Mouse (Mus musculus): ENCODE measurements around the gene Pikfyve. TPM values are rescaled to one million over a fixed set of nuclear protein-coding genes. Genes with fewer than 3 reads are reported as not detected.

Pikfyve gene
- polyA plus RNA-seq, 1 experiment from 2014 or later = 6.7 TPM

GRCm38 (mm10) chr1:65173716-65174115, 12.8 kb upstream of the Pikfyve start:
- no peak for TF ChIP-seq CTCF (IDR thresholded peaks at IDR 0.05; ENCODE audit: low read depth)

GRCm38 (mm10) chr1:65176171-65176570, 10.3 kb upstream of the Pikfyve start:
- Histone ChIP-seq H3K27me3 (replicated peaks; ENCODE audit: control insufficient read depth, insufficient read depth, low read length) (no peaks in the 10 kb centered on the region), H3K27ac (ENCODE audit: low read depth, low read length) (peak overlapping the region; percentile 51), H3K9me3 (ENCODE audit: control insufficient read depth) (no peaks in the 10 kb centered on the region), H3K36me3 (ENCODE audit: control insufficient read depth, insufficient read depth) (peaks cover 22% of the 10 kb centered on the region), H3K9ac (ENCODE audit: low read depth, low read length) (no peak overlapping the region), H3K4me2 (replicated peaks; ENCODE audit: low read depth) (peak overlapping the region; percentile 81), H3K4me3 (ENCODE audit: low read depth, low read length) (no peak overlapping the region), H3K4me1 (replicated peaks; ENCODE audit: control insufficient read depth, insufficient read depth, low read length) (0 out of 2 replicates have a peak, but pooled peaks cover 6% of the 10 kb centered on the region)
- ATAC-seq = no peak
- TF ChIP-seq CTCF (IDR thresholded peaks at IDR 0.05; ENCODE audit: low read depth) = no peak
- 45% methylated on average over 4 of the region's 4 CpGs for WGBS

More at GRCm38 (mm10) chr1:65173716-65174115, 12.8 kb upstream of the Pikfyve start:
- no peak overlapping the region for H3K9ac ChIP-seq (ENCODE audit: low read depth, low read length)
- 94% methylated on average over 2 of the region's 2 CpGs for WGBS
- H3K4me3 ChIP-seq (ENCODE audit: low read depth, low read length) = no peak overlapping the region
- no peak overlapping the region for H3K4me2 ChIP-seq (replicated peaks; ENCODE audit: low read depth)
- no peaks in the 10 kb centered on the region for H3K9me3 ChIP-seq (ENCODE audit: control insufficient read depth)
- peak overlapping the region; percentile 15; the same call in 1 of the 2 replicates for H3K27ac ChIP-seq (ENCODE audit: low read depth, low read length)
- no peak for ATAC-seq
- peaks cover 36% of the 10 kb centered on the region for H3K36me3 ChIP-seq (ENCODE audit: control insufficient read depth, insufficient read depth)
- no peaks in the 10 kb centered on the region for H3K27me3 ChIP-seq (replicated peaks; ENCODE audit: control insufficient read depth, insufficient read depth, low read length)
- H3K4me1 ChIP-seq (replicated peaks; ENCODE audit: control insufficient read depth, insufficient read depth, low read length) = 0 out of 2 replicates have a peak, but pooled peaks cover 6% of the 10 kb centered on the region

GRCm38 (mm10) chr1:65176912-65177311, 9.6 kb upstream of the Pikfyve start:
- H3K27ac ChIP-seq (ENCODE audit: low read depth, low read length) = no peak overlapping the region
- H3K27me3 ChIP-seq (replicated peaks; ENCODE audit: control insufficient read depth, insufficient read depth, low read length) = no peaks in the 10 kb centered on the region
- H3K4me3 ChIP-seq (ENCODE audit: low read depth, low read length) = no peak overlapping the region
- no peak overlapping the region for H3K9ac ChIP-seq (ENCODE audit: low read depth, low read length)
- ATAC-seq = no peak
- TF ChIP-seq CTCF (IDR thresholded peaks at IDR 0.05; ENCODE audit: low read depth) = no peak
- 0 out of 2 replicates have a peak, but pooled peaks cover 6% of the 10 kb centered on the region for H3K4me1 ChIP-seq (replicated peaks; ENCODE audit: control insufficient read depth, insufficient read depth, low read length)
- peaks cover 15% of the 10 kb centered on the region; the same call in 1 of the 2 replicates for H3K36me3 ChIP-seq (ENCODE audit: control insufficient read depth, insufficient read depth)
- WGBS = 30% methylated on average over 5 of the region's 5 CpGs
- H3K4me2 ChIP-seq (replicated peaks; ENCODE audit: low read depth) = peak overlapping the region; percentile 81
- H3K9me3 ChIP-seq (ENCODE audit: control insufficient read depth) = no peaks in the 10 kb centered on the region

GRCm38 (mm10) chr1:65177452-65177851, 9.0 kb upstream of the Pikfyve start:
- no peaks in the 10 kb centered on the region for H3K9me3 ChIP-seq (ENCODE audit: control insufficient read depth)
- no peak for ATAC-seq
- 6% methylated on average over 3 of the region's 3 CpGs for WGBS
- H3K36me3 ChIP-seq (ENCODE audit: control insufficient read depth, insufficient read depth) = peaks cover 14% of the 10 kb centered on the region; the same call in 1 of the 2 replicates
- H3K4me3 ChIP-seq (ENCODE audit: low read depth, low read length) = peak overlapping the region; percentile 71
- H3K4me2 ChIP-seq (replicated peaks; ENCODE audit: low read depth) = peak overlapping the region; percentile 81
- H3K9ac ChIP-seq (ENCODE audit: low read depth, low read length) = peak overlapping the region; percentile 28; the same call in 1 of the 2 replicates
- no peaks in the 10 kb centered on the region for H3K27me3 ChIP-seq (replicated peaks; ENCODE audit: control insufficient read depth, insufficient read depth, low read length)
- H3K27ac ChIP-seq (ENCODE audit: low read depth, low read length) = peak overlapping the region; percentile 97
- H3K4me1 ChIP-seq (replicated peaks; ENCODE audit: control insufficient read depth, insufficient read depth, low read length) = 0 out of 2 replicates have a peak, but pooled peaks cover 6% of the 10 kb centered on the region
- no peak for TF ChIP-seq CTCF (IDR thresholded peaks at IDR 0.05; ENCODE audit: low read depth)

GRCm38 (mm10) chr1:65178126-65178901, 8.2 kb upstream of the Pikfyve start:
- Histone ChIP-seq H3K4me3 (ENCODE audit: low read depth, low read length) (peak overlapping the region; percentile 71), H3K27me3 (replicated peaks; ENCODE audit: control insufficient read depth, insufficient read depth, low read length) (no peaks in the 10 kb centered on the region), H3K9ac (ENCODE audit: low read depth, low read length) (peak overlapping the region; percentile 64), H3K4me1 (replicated peaks; ENCODE audit: control insufficient read depth, insufficient read depth, low read length) (0 out of 2 replicates have a peak, but pooled peaks cover 6% of the 10 kb centered on the region), H3K4me2 (replicated peaks; ENCODE audit: low read depth) (peak overlapping the region; percentile 81), H3K9me3 (ENCODE audit: control insufficient read depth) (no peaks in the 10 kb centered on the region), H3K27ac (ENCODE audit: low read depth, low read length) (peak overlapping the region; percentile 97), H3K36me3 (ENCODE audit: control insufficient read depth, insufficient read depth) (peaks cover 8% of the 10 kb centered on the region; the same call in 1 of the 2 replicates)
- WGBS = 1% methylated on average over 27 of the region's 27 CpGs
- ATAC-seq = peak; percentile 70
- TF ChIP-seq CTCF (IDR thresholded peaks at IDR 0.05; ENCODE audit: low read depth) = peak; percentile 89

GRCm38 (mm10) chr1:65178902-65179432, 7.5 kb upstream of the Pikfyve start:
- under 1% methylated on average over 39 of the region's 39 CpGs for WGBS
- H3K27ac ChIP-seq (ENCODE audit: low read depth, low read length) = peak overlapping the region; percentile 97
- H3K4me3 ChIP-seq (ENCODE audit: low read depth, low read length) = peak overlapping the region; percentile 71
- ATAC-seq = peak; percentile 82
- H3K9ac ChIP-seq (ENCODE audit: low read depth, low read length) = peak overlapping the region; percentile 64
- TF ChIP-seq CTCF (IDR thresholded peaks at IDR 0.05; ENCODE audit: low read depth) = peak; percentile 96
- peak overlapping the region; percentile 81 for H3K4me2 ChIP-seq (replicated peaks; ENCODE audit: low read depth)
- peaks cover 5% of the 10 kb centered on the region; the same call in 1 of the 2 replicates for H3K36me3 ChIP-seq (ENCODE audit: control insufficient read depth, insufficient read depth)
- H3K27me3 ChIP-seq (replicated peaks; ENCODE audit: control insufficient read depth, insufficient read depth, low read length) = no peaks in the 10 kb centered on the region
- H3K9me3 ChIP-seq (ENCODE audit: control insufficient read depth) = no peaks in the 10 kb centered on the region
- 0 out of 2 replicates have a peak, but pooled peaks cover 3% of the 10 kb centered on the region for H3K4me1 ChIP-seq (replicated peaks; ENCODE audit: control insufficient read depth, insufficient read depth, low read length)

All from intestine, postnatal 0 days (tissue).